Mouse (Mus musculus) inflammation-experienced regulatory T-cells, adult 6 months (primary cell): ENCODE results near the gene Skint7. TPM values are rescaled to one million over a fixed set of nuclear protein-coding genes. Genes with fewer than 3 reads are reported as not detected.
"Not testable (repeated sequence)": the region's sequence is repeated elsewhere in the genome, so short reads cannot be mapped to it uniquely, and the experiment has no call there.

Experiments
- ATAC-seq: one replicate; pipeline ENCODE4 v1.8.0; 2017
- polyA plus RNA-seq, 3 experiments: library from polyadenylated mRNA; unstranded; fragments of 100-300 nt; shearing (Covaris generic); gene quantifications; one replicate each; pipeline ENCODE4 v1.2.1; 2017

The Skint7 gene
- polyA plus RNA-seq: not detected

- no peak for ATAC-seq
These were observed at the start of gene Skint7 for GRCm38 (mm10) chr4:111972623-111973022. TSS of gene Skint7 (plus strand) at chr4:111972923.

GRCm38 (mm10) chr4:111961309-111961708, 11.4 kb upstream of the Skint7 start:
- ATAC-seq: no peak

GRCm38 (mm10) chr4:111963241-111963640, 9.5 kb upstream of the Skint7 start:
- ATAC-seq: not testable (repeated sequence)

- no peak for ATAC-seq
These were observed 9.1 kb upstream of the Skint7 start for GRCm38 (mm10) chr4:111963669-111964068.

DNA sequence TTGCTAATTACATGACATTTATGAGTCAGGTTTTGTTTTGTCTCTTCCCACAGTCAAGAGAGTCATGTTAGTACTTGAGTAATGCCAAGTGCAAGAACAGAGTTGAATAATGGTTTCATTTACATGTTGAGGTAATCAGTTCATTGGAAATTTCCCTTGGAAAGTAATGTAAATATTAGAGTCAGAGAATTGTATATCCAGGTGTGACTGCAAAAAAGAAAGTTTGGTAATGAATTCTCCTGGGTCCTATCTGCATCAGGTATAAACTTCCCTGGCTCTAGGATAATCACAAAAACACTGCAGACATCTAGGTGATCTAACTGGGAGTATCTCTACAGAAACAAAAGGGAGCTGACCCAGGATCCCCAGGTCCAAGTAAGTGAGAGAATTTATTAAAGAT, 33.2 kb downstream of the Skint7 start, which contains the start of gene Skint1:
Gene Skint1, plus strand, starts transcription at position 301 of the 400 bp plus-strand sequence.
- ATAC-seq: no peak

Other genes starting within 250 kb of the Skint7 start
- gene Slc5a9, start 70.0 kb upstream of the Skint7 start, polyA plus RNA-seq: not detected
- gene Skint8, start 53.5 kb upstream of the Skint7 start, polyA plus RNA-seq: not detected
- not detected for gene Skint1, start 33.3 kb downstream of the Skint7 start, polyA plus RNA-seq
- not detected for gene Skint4, start 99.1 kb downstream of the Skint7 start, polyA plus RNA-seq